Mouse (Mus musculus) ES-Bruce4 (cell line): ENCODE results near the gene Map2k3.

ENCODE experiments used
- CTCF ChIP-seq: IDR thresholded peaks from one replicate; pipeline ENCODE4 v1.8.1; 2011; ENCODE audit warnings: low read depth, low read length
- EP300 ChIP-seq: IDR thresholded peaks from 2 replicates; pipeline ENCODE4 v1.6.1; 2011; ENCODE audit warnings: low read depth, low read length; ENCODE audit not compliant: insufficient read depth
- POLR2A ChIP-seq: IDR thresholded peaks from one replicate; pipeline ENCODE4 v1.8.1; 2011; ENCODE audit warnings: low read length; ENCODE audit not compliant: insufficient read depth

GRCm38 (mm10) chr11:60952362-60952761 is 20.5 kb downstream of the Map2k3 start:
- no peak for TF ChIP-seq CTCF
- no peak for TF ChIP-seq POLR2A
- no peak for TF ChIP-seq EP300
